Mouse (Mus musculus) thymus, postnatal 10 days (tissue): ENCODE results near the gene Olfr1100.

Source experiments
- DNase-seq, 2 experiments: peaks; one replicate each; pipeline ENCODE4 v3.0.0; 2021; ENCODE audit warnings: low spot score in 2 of 2

Gene Olfr1100

GRCm38 (mm10) chr2:86979854-86980253 lies at the start of gene Olfr1100:
Gene Olfr1100 (minus strand): TSS chr2:86979954.
- no peak for DNase-seq

- DNase-seq = no peak
Measured at GRCm38 (mm10) chr2:87026980-87027379, 47.2 kb upstream of the Olfr1100 start, which contains the start of gene Olfr1104. Gene Olfr1104 (minus strand): TSS chr2:87027080.

GRCm38 (mm10) chr2:86998098-86998497 lies 18.3 kb upstream of the Olfr1100 start, which contains the start of gene Olfr1102:
Gene Olfr1102 (plus strand): TSS chr2:86998398.
- no peak for DNase-seq

GRCm38 (mm10) chr2:86991121-86991520 lies 11.4 kb upstream of the Olfr1100 start, which contains the start of gene Olfr1101:
Gene Olfr1101 (minus strand): TSS chr2:86991221.
- no peak for DNase-seq

GRCm38 (mm10) chr2:86960593-86960992 lies 19.2 kb downstream of the Olfr1100 start, which contains the start of gene Olfr1099:
Gene Olfr1099 (minus strand): TSS chr2:86960693.
- DNase-seq = no peak

GRCm38 (mm10) chr2:86926557-86926956 lies 53.2 kb downstream of the Olfr1100 start:
- DNase-seq = no peak
